Mouse (Mus musculus) left cerebral cortex, adult 11 months (tissue): ENCODE measurements around the gene Hbs1l.
A peak's percentile ranks its signal among the peaks of the same experiment; 100 is the strongest.

Experiments used
- DNase-seq: peaks from one replicate; pipeline ENCODE4 v3.0.0; 2022; ENCODE audit warnings: low spot score

Gene Hbs1l

DNA sequence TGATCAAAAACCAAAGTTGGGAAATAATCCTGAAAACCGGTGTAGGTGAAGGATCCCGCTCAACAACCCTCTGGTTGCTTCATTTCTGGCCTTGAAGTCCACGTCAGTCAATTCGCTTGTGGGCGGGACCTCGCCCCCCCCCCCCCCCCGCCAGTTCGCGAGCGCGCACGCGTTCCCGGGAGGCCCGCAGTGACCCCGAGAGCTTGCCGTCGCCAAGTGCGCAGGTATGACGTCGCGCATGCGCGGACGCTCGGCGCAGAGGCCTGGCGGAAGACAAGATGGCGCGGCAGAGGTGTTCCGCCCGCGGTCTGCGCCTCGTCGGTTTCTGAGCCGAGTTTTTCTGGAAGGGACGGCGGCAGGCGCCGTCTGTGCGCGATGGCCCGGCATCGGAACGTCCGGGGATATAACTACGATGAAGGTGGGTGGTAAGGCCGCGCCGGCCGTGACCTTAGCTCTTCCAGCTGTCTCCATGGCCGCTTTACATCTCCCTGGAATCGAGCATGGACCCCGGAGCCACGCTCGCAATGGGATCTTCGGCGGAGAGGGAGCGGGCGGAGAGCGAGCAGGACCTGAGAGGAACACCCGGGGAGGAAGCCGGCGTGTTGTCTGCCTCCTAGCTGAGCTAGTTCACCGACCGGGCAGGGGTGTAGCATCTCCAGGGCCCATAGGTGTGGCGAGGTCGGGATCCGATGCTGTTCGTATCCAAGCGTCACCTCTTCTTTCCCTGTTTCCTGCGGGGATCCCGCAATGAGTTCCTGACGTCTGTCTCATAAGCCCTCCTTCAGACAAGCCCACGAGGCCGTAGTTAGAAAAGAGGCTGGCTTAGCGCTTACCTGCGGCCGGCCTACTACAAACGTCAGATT is at the start of gene Hbs1l:
Hbs1l (plus strand) TSS at position 221 of the 863 bp plus-strand sequence.
- peak; percentile 82 for DNase-seq

DNA sequence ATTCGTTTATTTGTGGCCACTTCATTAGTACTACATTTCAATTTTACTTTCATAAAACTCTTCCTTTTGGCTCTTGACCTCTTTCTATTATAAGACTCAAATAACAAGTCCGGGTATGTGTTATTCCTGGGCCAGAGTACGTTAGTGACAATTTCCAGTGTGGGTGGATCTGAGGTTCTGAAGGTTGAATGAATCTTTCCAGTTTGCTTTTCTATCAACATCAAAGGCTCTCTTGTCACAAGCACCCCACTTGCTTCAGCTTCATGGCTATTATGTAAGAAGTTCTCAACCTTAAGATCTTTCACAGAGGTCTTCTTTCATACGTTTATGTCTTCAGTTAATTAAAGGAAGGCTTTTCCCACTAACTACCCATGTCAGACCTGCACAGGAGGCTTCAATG is 47.2 kb upstream of the Hbs1l start:
- DNase-seq, result no peak

GRCm38 (mm10) chr10:21251881-21252534 is 43.8 kb upstream of the Hbs1l start:
- no peak for DNase-seq

DNA sequence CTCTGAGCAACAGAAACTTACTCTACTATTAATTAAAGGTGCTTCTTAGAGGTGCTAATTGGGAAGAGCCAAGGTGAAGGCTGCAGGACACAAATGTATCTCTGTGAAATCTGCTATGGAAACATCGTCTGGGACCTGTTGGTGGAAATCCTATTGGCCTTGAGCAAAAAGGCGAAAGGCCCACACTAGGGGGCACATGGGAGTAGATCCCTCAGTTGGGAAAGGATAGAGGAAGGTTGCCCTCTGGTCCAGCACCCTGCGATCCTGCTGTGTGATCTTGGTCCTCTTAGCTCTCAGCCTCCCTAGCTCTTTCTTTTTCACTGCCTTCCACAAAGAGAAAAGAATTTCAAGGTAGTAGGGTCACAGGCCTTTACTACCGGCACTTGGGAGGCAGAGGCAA is 43.0 kb upstream of the Hbs1l start:
- no peak for DNase-seq

DNA sequence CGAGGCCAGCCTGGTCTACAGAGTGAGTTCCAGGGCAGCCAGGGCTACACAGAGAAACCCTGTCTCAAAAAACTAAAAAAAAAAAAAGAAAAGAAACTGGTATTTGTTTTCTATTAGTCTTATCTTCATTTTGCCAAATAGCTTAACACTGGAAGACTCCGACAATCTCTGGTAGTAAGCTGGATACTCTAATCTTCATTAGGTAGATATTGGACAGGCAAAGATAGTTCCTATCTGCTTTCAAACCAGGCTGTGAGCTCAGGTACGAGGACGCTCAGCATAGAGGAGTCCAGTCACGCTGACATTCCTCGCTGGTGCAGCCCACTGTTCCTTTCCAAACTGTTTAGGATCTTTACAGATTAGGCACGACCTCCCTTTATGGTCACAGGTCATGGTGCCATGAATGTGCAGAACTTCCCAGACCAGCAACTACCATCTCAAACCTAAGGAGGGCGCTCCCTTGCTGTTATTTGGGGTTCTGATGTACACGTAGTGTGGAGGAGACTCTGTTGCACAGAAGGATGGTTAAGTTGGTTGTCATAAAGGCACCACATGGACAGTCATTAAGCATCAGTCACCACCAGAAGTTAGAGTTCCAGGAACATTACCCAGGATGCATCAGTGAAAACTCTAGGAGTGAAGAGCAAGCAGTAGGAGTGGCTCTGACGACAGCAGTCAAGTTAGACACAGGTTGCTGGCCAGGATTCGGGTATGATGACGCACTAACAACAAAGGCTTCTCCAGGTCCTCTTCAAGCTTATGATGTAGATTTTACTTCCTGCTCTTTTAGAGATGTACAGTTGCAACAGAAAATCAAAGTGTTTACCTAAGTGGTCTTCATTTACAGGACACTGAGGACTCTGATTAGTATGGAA is 41.3 kb upstream of the Hbs1l start:
- no peak for DNase-seq

GRCm38 (mm10) chr10:21257244-21257643 is 38.5 kb upstream of the Hbs1l start:
- no peak for DNase-seq

DNA sequence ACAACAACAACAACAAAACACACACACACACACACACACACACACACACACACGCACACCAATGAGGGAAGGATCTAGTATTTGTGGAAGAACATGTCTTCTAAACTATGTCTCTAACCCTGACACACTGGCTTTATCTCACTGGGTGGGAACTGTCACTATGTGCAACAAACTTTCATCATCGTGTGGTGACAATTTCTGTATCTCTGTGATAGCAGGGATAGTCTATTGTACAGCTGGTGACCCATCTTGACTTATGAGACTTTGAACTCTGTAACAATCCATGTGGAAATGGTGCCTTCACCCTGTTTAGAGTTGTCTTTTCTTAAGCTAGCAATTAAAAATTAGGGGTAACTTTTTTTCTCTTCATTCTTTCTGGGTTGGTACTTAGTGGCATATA is 36.1 kb upstream of the Hbs1l start:
- no peak for DNase-seq

- DNase-seq, result no peak
These were observed 30.6 kb upstream of the Hbs1l start for GRCm38 (mm10) chr10:21265188-21265587.

DNA sequence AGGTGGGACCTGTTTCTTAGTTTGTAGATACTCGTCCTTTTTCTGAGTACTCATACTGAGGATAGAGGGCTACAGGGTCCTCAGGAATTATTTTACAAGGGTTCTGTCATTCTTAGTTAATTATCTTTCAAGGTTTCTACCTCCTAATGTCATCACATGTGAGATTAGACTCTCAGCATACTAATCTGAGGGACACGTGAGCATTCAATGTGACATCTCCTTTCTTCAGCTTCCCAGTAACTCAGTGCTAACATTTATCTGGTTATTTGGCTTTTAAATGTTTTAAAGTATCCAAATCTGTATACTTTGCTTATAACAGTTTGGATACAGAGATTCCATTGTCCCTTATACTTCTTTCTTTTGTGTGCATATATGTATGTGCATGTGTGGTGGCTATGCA is 28.3 kb upstream of the Hbs1l start:
- DNase-seq, result no peak

GRCm38 (mm10) chr10:21268786-21269410 is 26.9 kb upstream of the Hbs1l start:
- no peak for DNase-seq

GRCm38 (mm10) chr10:21269920-21270319 is 25.9 kb upstream of the Hbs1l start:
- DNase-seq, result no peak

GRCm38 (mm10) chr10:21270905-21271304 is 24.9 kb upstream of the Hbs1l start:
- no peak for DNase-seq

- no peak for DNase-seq
These were observed 24.5 kb upstream of the Hbs1l start for GRCm38 (mm10) chr10:21271310-21271709.

- DNase-seq, result no peak
These were observed 24.0 kb upstream of the Hbs1l start for GRCm38 (mm10) chr10:21271785-21272184.

DNA sequence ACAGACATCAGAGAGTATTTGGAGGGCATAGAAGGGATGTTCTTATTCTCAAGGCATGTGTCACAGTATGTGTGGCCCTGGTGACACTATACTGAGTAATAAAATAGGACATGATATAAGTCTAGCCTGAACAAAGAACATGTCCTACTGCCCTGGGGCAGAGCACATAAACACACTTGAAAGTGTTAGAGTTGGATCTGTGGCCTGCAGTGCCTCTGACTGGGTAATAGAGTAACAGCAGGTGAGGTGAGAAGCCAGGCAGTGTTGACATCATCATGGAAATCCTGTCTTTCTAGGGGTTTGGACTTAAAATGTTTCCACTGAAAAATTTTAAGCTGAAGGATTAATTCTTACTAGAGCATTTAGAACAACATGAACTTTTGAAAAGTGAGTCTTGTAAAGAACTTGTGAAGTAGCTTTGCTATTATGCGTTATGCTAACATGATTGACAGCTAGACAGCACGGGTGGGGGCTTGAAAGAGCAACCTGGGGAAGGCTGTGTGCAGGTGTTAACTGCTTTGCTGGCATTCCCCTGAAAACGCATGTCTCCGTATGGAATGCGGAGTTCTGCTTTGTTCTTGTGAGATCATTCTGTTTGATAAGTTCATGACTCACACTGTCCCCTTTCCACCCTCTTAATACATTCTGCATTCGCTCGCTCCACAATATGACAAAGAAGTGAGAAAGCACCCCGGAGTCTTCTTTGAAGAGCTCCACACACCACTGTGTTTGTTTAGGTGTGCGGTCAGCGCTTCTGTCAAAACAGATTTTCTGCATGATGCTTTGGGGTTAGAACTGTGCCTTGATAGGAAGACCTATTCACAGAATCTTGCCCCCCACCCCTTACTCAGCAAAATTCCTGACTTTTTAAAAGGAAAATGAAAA is 8.3 kb upstream of the Hbs1l start:
- DNase-seq, result no peak

DNA sequence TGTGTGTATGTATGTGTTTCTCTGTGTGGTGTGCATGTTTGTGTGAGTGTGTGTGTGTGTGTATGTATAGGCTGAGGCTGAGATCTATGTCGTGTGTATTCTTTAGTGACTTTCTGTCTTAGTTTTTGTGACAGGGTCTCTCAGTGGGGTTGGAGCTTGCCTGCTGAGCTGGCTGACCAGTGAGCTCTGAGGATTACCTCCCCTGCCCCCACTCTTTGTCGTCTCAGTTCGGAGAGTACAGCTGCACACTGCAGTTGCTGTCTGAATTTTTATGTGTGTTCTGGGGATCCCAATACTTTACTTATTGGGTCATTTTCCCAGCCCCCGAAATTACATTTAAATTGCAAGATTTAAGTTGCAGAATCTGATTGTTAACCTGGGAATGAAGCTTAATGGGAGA is 4.6 kb upstream of the Hbs1l start:
- no peak for DNase-seq

DNA sequence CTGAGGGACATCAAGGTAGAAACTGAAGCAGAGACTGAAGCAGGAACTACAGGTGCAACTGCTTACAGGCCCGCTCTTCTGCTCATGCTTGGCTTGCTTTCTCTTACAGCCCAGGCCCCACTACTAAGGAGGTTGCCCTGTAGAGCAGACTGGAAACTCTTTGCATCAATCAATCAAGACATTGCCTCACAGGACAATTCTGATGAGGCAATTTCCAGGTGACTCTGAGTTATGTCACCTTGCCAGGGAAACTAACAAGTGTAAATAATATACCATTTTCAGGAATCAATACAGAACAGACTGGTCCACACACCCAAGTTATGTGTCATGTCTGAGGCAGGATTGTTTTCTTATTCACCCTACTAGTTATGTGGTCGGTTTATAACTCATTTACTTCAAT is 1.6 kb upstream of the Hbs1l start:
- no peak for DNase-seq

DNA sequence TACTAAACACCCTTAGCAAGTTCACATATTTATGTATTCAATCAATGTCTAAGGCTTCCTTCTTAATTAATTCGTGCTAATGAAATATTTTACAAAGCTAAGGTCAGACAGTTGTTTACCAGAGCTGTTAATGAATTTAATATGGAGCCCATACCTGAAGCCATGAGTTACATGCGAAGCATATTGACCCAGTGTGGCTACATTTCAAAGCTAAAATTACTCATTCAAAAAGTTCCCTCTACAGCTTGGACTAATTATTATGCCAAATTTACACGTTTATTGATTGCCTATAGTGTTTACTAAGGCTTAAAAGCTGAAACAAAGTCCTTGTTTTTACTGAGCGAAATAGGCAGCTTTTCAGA is 401 bp upstream of the Hbs1l start:
- no peak for DNase-seq

DNA sequence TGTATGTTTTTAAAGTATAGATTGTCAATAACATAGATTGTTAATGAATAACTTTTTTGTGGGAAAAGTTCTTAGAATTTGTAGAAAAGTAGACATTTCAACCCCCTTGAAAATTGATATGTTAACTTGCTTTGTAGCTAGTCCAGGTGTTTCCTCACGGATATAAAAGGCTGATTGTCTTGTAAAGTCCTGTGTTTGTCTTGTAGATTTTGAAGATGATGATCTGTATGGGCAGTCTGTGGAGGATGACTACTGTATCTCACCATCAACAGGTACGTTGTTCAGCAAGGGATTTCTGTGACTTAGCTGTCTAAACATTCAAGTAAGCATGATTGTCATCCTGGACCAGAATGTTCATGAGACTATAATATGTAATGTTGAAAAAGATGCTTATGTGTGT is 3.2 kb downstream of the Hbs1l start:
- no peak for DNase-seq

- DNase-seq, result no peak
These were observed 6.0 kb downstream of the Hbs1l start for GRCm38 (mm10) chr10:21301822-21302221.
